Mouse (Mus musculus): ENCODE data around the gene Basp1.

The Basp1 gene

DNA sequence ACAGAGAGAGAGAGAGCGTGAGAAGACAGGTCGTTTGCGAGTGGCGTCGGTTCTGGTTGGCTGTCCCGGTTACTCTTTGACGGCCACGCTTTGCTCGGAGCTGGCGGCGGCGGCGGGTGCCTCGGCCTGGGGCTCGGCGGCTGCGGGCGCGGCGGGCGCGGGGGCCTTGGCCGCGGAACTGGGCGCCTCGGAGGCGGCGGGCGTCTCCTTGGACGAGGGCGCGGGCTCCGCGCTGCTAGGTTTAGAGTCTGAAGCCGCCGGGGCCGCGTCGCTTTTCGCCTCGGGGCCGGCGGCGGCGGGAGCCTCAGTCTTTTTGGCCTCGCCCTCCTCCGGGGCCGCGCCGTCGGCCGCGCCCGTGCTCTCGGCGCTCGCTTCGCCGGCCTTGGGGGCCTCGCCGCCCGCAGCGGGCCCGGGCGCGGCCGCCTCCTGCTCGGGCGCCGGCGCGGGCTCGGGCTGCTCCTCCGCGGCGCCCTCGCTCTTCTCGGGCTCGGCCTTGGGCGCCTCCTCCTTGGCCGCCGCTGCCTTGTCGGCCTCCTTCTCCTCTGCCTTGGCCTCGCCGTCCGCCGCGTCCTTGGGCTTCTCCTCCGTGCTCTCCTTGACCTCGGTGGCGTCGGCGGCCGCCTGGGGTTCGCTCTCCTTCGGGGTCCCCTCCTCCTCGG lies 49.3 kb downstream of the Basp1 start:
- CTCF ChIA-PET = no interaction called here

DNA sequence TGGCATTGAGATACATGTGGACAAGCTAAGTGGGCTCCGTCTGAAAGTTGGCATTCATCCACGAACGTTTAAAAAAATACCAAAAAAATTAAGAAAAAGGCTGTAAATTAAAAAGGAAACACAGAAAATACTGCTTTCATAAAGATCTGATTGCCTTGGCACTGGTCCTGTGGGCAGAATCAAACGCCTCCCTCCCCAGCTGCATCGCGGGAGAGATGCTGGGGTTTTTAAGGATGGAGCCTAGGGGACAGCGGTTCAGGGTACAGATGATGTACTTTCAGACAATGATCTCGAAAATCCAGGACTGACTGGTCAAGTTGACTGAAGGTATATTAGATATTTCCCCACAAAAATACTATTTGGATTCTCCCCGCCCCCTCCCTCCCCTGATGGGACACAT lies 49.9 kb downstream of the Basp1 start:
- CTCF ChIA-PET = no interaction called here

DNA sequence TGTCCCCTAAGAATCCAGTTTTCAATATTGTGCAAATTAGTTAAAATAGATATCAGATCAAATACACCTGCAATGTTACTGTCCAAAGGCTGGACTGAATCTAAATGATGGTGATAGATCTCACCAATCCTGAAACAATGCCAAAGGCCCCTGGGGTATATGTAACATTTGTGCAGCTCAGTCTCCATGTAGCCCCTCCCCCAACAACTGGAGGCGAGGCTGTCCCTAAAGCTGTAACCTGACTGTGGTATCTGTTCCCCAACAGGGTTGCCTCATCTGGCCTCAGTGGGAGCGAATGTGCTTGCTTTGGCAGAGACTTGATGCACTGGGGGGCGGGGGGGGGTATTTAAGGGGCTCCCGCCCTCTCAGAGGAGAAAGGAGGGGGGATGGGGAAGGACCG lies 52.7 kb downstream of the Basp1 start:
- CTCF ChIA-PET = no interaction called here

DNA sequence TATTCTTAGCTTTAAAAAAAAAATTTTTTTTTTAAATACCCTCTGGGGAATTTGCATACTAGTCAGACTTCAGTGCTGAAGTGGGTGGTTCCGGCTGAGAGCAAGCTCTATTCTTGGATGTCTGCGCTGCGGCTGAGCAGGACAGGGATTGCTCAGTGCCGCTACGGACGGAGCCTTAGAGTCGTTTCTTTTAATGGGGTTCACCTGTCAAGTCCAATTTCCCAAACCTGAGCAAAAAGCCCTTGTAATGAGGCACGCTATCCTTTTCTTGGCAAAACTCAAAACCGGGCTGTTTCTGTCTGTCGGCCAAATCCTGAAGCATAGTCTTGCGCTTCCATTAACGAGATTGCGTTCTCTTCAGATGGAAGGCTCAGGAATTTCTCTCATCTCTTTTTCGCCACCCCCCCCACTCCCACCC lies 54.9 kb downstream of the Basp1 start:
- CTCF ChIA-PET = interaction anchor here (0.6 to 0.7 kb wide), 2 partner anchors 10 to 87 kb away, joined by 3 to 4 read pairs; no protein-coding TSS in a partner anchor

DNA sequence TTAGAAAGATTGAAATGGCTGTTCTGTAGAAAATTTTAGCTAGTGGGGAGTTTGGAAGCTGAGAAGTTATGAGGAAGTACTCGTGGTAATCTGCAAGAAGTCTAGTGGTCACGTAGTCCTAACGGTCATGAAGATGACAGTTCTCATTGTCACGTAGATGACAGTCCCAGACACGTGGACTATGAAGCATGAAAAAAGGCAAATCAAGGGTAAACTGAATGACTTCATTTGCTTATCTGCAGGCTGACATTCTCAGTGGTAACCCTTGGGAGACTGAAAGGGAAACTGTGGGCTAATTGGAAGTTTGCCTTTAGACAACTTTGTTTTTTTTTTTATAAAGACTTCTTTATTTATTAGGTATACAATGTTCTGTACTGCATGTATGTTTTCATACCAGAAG lies 58.2 kb downstream of the Basp1 start:
- CTCF ChIA-PET = interaction anchor here (0.7 kb wide), 1 partner anchor 8 kb away, joined by 3 read pairs; no protein-coding TSS in a partner anchor

DNA sequence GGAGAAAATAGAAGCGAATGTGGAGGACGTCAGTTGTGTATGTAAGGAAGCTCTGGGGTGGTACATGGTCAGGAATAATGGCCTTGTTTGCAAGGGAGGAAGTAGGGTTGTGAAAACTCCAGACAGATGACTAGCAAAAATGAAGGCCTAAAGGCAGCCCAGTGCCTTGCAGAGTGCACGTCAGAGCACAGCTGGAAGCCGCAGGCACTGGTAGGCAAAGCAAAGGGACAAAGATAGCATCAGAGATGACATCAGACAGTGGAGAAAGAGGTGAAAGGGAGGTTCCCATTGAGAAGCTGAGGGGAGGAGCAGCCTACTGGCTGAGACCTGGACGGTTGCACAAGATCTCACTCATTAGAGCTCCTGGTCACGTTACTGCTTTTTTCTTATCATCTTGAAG lies 58.8 kb downstream of the Basp1 start:
- CTCF ChIA-PET = no interaction called here

DNA sequence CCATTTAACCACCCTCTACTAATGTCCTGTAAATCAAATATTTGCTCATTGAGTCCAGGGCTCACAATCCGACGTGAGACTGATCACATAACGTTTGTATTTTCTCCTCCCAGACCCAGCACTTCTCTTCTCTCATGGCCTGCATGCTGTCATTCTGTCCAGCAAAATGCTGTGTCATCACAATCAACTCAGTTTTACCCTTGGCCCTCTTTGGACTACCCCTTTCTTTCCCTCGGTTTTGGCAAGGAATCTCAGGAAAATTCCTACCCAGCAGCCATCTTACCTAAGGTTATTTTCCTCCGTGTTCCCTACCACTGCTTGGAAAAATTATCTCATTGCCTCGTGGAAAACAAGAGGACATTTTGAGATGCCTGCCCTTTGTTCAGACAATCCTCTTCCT lies 60.1 kb downstream of the Basp1 start:
- CTCF ChIA-PET = no interaction called here

DNA sequence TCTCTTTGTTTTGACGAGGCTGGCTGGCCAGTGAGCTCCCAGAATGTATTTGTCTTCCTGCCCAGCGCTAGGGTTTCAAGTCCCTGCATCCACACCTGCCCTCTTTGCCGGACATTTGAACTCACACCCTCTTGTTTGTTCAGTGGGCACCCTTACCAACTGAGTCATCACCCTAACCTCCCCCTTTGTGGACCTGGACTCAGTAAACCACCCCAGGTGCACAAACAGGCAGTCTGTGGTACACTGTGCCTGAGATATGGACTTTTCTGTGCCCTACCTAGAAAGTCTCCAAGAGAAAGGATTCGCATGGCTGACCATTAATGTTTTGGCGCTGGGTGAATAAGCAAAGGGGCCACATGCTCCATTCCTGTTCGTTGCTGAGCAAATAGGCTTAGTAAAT lies 70.3 kb downstream of the Basp1 start:
- CTCF ChIA-PET = no interaction called here

DNA sequence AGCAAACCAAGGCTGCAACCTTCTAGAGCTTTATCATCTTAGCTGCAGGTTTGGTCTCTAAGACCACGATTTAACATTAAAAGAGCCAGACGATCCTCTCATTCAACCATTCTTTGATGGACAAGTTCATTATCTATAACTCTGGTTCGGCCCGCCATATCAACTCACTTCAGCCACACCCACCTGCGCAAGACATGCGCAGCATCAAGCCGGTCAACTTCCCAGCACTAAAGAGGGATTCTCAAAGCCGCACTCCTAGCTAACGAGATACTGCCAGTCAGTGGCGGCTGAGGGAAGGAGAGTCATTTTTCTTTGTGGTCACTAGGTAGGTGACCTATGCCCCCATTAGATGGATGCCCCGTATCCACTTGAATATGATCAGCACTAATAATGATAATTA lies 78.3 kb downstream of the Basp1 start:
- CTCF ChIA-PET = no interaction called here

DNA sequence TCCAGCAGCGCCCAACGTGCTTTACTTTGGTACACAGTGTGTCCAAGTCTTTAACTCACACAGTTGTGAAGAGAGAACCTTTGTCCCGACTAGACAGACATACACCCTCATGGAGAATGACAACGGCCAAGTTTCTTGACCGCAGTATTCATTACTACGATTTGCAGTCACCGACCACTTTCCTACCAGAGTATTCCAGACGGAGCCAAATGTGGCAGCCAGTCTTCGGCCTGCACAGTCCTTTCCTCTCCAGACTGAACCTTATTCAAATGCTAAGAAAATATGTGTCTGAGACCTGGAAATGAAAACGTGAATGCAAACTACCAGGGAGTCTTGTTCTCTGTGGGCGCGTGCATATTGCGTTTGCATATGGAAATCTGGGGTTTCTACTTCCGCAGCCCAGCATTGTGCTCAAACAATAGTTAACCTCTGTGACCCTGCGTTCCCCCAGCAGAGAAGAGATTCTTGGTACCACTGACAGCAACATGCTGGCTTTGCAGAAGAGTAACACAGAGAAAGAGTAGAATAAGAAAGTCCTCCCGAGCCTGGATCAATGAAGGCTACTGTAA lies 81.6 kb downstream of the Basp1 start:
- CTCF ChIA-PET = no interaction called here

DNA sequence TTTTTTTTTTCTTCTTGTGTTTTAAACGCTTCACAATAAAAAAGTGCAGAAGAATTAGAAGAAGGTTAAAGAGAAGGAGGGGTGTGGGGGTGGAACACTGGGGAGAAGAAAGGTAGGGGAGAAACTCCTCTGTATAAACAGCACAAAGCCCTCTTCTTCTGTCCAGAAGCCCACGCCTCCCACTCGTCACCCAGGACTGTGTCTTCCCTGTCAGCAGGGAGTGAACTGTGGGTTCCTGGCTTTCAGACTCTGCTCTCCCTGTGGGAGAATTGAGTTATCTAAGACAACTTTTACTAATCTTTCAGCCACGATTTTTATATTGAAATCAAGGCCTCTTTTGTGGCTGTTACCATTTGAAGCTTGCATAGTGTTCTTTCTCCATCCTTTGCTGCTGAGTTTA lies 82.6 kb downstream of the Basp1 start:
- CTCF ChIA-PET = interaction anchor here (0.7 kb wide), 1 partner anchor 53 kb away, joined by 3 read pairs; no protein-coding TSS in a partner anchor

DNA sequence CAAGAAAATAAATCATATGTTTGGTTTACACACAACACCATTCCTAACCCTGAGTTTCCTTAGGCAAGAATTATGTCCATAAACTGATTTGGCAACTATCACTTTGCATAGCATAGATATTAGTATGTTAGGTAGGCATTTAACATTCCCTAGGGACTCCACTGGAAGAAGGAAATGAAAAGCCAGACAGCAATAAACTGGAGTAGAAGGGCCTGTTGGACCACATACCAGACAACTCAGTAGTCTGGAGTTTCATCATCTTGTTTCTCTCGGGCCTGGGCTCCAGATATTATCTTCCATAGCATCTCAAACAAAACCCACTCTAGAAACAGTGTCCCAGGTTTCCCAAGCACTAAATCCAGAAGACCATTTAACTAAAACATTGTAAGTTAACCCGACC lies 91.0 kb downstream of the Basp1 start:
- CTCF ChIA-PET = no interaction called here

DNA sequence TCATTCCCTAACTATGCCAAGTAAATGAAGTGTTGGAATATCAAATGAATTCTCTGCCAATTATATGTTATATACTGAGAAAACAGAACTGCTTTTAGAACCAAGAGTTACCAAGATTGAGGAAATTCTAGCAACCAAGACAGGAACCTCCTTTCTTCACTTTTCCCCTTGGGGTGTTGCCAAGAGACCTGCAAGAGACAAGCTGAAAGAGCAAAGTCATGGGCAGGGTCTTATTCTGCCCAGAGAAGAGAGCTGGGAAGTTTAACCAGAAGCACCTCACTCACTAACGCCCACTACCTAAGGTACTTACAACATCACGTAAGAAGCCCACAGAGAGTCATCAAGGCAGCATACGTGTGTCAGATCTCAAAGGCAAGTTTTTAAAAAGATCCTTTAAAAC lies 91.5 kb downstream of the Basp1 start:
- CTCF ChIA-PET = no interaction called here

DNA sequence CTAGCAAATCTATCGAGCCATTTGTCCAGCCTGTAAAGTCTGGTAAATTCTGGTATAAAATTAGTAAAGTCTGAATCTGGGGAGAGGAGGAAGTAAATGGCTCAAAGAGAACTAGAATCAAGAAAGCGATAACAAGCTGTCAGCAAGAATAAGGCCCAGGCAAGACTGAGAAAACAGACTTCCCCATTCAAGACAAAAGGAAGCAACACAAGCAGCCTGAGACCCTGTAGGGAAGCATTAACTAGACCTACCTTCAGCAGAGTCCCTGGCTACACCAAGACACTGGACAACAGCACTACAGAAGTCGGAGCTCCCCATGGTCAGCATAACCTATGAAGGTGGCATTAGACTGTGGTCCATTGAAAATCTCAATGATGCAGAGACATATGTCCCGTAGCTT lies 91.9 kb downstream of the Basp1 start:
- CTCF ChIA-PET = no interaction called here

DNA sequence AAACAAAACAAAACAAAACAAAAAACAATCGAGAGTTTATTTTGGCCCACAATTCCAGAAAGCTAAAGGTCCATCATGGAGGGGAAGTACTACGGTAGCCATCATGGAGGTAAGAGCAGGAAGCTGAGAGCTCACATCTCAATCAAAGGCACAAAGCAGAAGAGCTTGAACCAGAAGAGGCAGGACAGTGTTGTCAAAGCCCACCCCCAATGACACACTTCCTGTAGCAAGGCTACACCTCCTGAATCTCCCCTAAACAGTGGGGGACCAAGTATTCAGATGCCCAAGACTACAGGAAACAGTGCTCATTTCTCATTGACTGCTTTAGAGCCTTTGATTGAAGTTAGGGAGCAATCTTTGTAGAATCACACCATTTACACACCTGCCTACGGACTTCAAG lies 99.1 kb downstream of the Basp1 start:
- CTCF ChIA-PET = no interaction called here
